Mouse (Mus musculus) heart, adult 2 months (tissue): ENCODE results near the gene Ttll1. TPM values are rescaled to one million over a fixed set of nuclear protein-coding genes. Genes with fewer than 3 reads are reported as not detected.

ENCODE experiments used
- DNase-seq, 2 experiments: peaks; one replicate each; pipeline ENCODE4 v3.0.0; 2021
- H3K27ac ChIP-seq: fragments of 200-600 bp; 2 replicates; pipeline ENCODE4 v1.8.1; 2022
- H3K27me3 ChIP-seq: fragments of 200-500 bp; 2 replicates; pipeline ENCODE4 v1.6.1; 2012; ENCODE audit warnings: mild to moderate bottlenecking, low read length, inconsistent platforms, mixed read lengths; ENCODE audit not compliant: control insufficient read depth, insufficient read depth
- H3K36me3 ChIP-seq: fragments of 200-500 bp; 2 replicates; pipeline ENCODE4 v1.6.1; 2012; ENCODE audit warnings: low read length, inconsistent platforms; ENCODE audit not compliant: control insufficient read depth, insufficient read depth
- H3K4me1 ChIP-seq: fragments of 200-500 bp; 2 replicates; pipeline ENCODE4 v1.6.1; 2011; ENCODE audit warnings: low read length; ENCODE audit not compliant: control insufficient read depth, insufficient read depth
- H3K4me3 ChIP-seq: fragments of 200-600 bp; 2 replicates; pipeline ENCODE4 v1.8.1; 2022
- H3K79me2 ChIP-seq: fragments of 200-500 bp; replicated peaks from 2 replicates; pipeline ENCODE4 v1.6.1; 2012; ENCODE audit warnings: mild to moderate bottlenecking, inconsistent platforms, low read length, moderate library complexity, mixed read lengths; ENCODE audit not compliant: control insufficient read depth, insufficient read depth
- H3K9ac ChIP-seq: fragments of 200-500 bp; 2 replicates; pipeline ENCODE4 v1.6.1; 2012; ENCODE audit warnings: low read depth, mild to moderate bottlenecking, control low read depth, inconsistent platforms, low read length, mixed read lengths
- CTCF ChIP-seq: fragments of 200-600 bp; IDR thresholded peaks from 2 replicates; pipeline ENCODE4 v1.8.1; 2022; ENCODE audit warnings: antibody characterized with exemption, mild to moderate bottlenecking, moderate library complexity
- EP300 ChIP-seq: fragments of 200-500 bp; IDR thresholded peaks from 2 replicates; pipeline ENCODE4 v1.6.1; 2011; ENCODE audit warnings: low read depth, low read length, control low read depth; ENCODE audit not compliant: insufficient read depth
- POLR2A ChIP-seq: fragments of 200-500 bp; IDR thresholded peaks from 2 replicates; pipeline ENCODE4 v1.6.1; 2011; ENCODE audit warnings: mild to moderate bottlenecking, low read depth, low read length, control low read depth; ENCODE audit not compliant: insufficient read depth
- WGBS: fragments of 180-500 bp; shearing (Covaris S2); methylation state at CpG from one replicate; pipeline ENCODE4 v1.1.7; 2018; 5-methylcytosine and 5-hydroxymethylcytosine counted together
- intact Hi-C: fragments of 180-260 bp; cut with DNase I; formaldehyde crosslinking; loops from one replicate; pipeline ENCODE4 v1.15.1; 2025
- polyA plus RNA-seq: library from polyadenylated mRNA; depleted of rRNA; stranded (reverse); fragments of >200 nt; gene quantifications from 2 replicates; pipeline ENCODE4 v1.2.3, GENCODE M21; 2012
- total RNA-seq, 2 experiments: library from RNA; stranded (reverse); gene quantifications; 2 replicates each; pipeline ENCODE4 v1.2.3; 2021

Gene Ttll1
- total and polyA plus RNA-seq, 3 experiments, result 37.6 to 62.9 (median 52.1) TPM

DNA sequence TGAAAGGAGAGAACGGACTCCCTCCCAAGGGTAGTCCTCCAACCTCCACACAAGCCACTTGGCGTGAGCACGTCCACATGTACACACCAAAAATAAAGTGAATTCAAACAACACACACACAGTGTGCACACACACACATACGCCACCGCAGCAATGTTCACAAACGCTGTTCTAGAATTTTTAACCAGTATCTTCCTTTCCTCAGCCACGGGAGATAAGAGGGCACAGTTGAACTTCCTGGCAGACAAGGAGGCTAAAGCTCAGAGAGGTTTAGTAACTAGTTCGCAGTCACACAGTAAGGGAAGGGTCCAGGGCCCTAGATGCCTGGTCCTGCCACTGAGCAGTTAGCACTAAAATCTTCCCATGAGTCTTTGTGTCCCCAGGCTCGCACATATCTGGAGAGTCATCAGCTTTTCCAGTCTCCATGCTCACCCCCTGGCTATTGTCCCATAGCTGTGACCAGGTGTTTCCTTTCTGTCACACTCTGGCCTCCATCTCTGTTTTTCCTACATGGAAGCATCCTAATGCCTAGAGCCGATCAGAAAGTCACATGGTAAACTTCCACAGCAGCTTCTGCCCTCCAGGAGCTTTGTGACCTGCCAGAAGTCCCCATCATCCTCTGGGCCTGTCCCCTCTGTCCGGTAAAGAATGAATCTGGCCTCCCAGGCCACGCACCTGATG is 34.0 kb downstream of the Ttll1 start:
- no peak for TF ChIP-seq POLR2A
- no peak for TF ChIP-seq EP300
- TF ChIP-seq CTCF, result no peak
- 51% methylated on average over 12 of the region's 12 CpGs for WGBS
- H3K9ac ChIP-seq, result no peak overlapping the region
- peak in 1 of 2 experiments; percentile 42 for DNase-seq
- H3K4me3 ChIP-seq, result no peak overlapping the region
- no peaks in the 10 kb centered on the region for H3K27me3 ChIP-seq
- H3K27ac ChIP-seq, result no peak overlapping the region
- peaks cover 14% of the 10 kb centered on the region for H3K4me1 ChIP-seq
- no peaks in the 10 kb centered on the region for H3K36me3 ChIP-seq
- intact Hi-C loops, result loop anchor here (10.0 kb wide), 1 partner anchor 62 kb away; no protein-coding TSS in a partner anchor
- H3K79me2 ChIP-seq, result no peaks in the 10 kb centered on the region

DNA sequence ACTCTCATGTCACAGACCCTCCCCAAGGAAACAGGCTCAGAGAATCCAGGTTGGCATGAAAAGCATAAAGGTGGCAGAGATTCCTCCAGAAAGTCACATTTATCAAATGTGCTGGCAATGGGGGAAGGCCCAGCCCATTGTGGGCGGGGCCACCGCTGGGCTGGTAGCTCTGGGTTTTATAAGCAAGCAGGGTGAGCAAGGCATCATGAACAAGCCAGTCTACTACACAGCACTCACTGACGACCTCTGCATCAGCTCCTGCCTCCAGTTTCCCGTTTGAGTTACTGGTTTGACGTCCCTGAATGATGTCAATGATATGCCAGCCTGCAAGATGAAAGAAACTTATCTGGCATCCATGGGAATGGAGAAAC is 36.2 kb downstream of the Ttll1 start:
- Histone ChIP-seq H3K79me2 (no peaks in the 10 kb centered on the region), H3K4me3 (no peak overlapping the region), H3K36me3 (no peaks in the 10 kb centered on the region), H3K4me1 (peaks cover 19% of the 10 kb centered on the region), H3K9ac (no peak overlapping the region), H3K27ac (peak overlapping the region; percentile 34; the same call in 1 of the 2 replicates), H3K27me3 (no peaks in the 10 kb centered on the region)
- no peak for DNase-seq
- TF ChIP-seq POLR2A (no peak), EP300 (no peak), CTCF (no peak)
- WGBS, result 35% methylated on average over 5 of the region's 5 CpGs
- intact Hi-C loops, result loop anchor here (10.0 kb wide), 1 partner anchor 60 kb away; no protein-coding TSS in a partner anchor

DNA sequence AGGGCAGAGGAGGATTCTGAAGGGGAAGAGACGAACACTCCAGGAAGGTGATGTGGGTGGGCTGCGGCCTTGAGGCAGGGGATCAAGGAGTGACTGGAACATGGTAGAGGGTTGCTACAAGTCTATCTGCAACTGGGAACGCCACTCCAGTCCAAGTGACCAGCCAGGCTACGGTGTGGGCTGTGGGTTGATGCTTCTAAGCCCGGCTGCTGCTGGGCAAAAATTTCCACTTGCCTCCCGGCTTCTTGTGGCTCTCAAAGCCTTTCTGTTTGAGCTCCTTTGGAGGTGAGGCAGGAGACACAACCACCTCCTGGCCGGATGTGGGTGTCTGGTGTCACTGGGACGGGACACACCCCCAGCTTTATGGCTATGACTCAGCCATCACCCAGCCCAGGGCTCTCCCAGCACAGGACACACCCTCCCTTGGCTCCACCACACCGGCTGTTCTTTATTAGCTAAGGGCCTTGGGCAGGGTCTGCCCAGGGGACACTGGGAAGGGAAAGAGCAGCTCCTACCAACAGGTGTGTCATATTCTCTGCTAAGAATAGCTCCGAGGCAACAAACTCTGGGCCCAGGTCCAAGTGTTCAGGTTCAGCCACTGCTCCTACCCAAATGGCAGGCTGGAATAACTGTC is 36.7 kb downstream of the Ttll1 start:
- intact Hi-C loops, result loop anchor here (2.0 to 10.0 kb wide), 2 partner anchors 13 to 59 kb away; no protein-coding TSS in a partner anchor
- Histone ChIP-seq H3K4me3 (no peak overlapping the region), H3K9ac (no peak overlapping the region), H3K79me2 (no peaks in the 10 kb centered on the region), H3K36me3 (no peaks in the 10 kb centered on the region), H3K4me1 (peaks cover 19% of the 10 kb centered on the region), H3K27me3 (no peaks in the 10 kb centered on the region), H3K27ac (peak overlapping the region; percentile 34; the same call in 1 of the 2 replicates)
- TF ChIP-seq CTCF, result no peak
- TF ChIP-seq POLR2A, result no peak
- TF ChIP-seq EP300, result 0 out of 2 replicates have a peak, but pooled peaks have one; percentile 21
- DNase-seq, result peak; percentile 71 to 85
- 41% methylated on average over 10 of the region's 10 CpGs for WGBS

DNA sequence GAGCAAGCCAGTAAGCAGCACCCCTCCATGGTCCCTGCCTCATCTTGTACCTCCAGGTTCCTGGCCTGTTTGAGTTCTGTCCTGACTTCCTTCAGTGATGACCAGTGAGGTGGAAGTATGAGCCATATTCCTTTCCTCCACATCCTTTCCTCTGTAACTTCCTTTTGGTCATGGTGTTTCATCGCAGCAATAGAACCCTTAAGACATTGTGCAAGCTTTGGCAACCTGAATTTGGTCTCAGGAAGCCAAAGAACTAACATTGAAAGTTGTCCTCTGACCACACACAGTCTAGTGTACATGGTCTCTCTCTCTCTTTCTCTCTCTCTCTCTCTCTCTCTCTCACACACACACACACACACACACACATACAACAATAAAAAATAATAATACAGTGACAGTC is 37.4 kb downstream of the Ttll1 start:
- Histone ChIP-seq H3K4me3 (no peak overlapping the region), H3K4me1 (peaks cover 19% of the 10 kb centered on the region), H3K27me3 (no peaks in the 10 kb centered on the region), H3K36me3 (no peaks in the 10 kb centered on the region), H3K79me2 (no peaks in the 10 kb centered on the region), H3K27ac (peak overlapping the region; percentile 33; the same call in 1 of the 2 replicates), H3K9ac (no peak overlapping the region)
- 36% methylated on average over 1 of the region's 1 CpGs for WGBS
- DNase-seq, result no peak
- intact Hi-C loops, result loop anchor here (2.0 to 10.0 kb wide), 2 partner anchors 14 to 58 kb away; no protein-coding TSS in a partner anchor
- no peak for TF ChIP-seq POLR2A
- no peak for TF ChIP-seq CTCF
- no peak for TF ChIP-seq EP300

DNA sequence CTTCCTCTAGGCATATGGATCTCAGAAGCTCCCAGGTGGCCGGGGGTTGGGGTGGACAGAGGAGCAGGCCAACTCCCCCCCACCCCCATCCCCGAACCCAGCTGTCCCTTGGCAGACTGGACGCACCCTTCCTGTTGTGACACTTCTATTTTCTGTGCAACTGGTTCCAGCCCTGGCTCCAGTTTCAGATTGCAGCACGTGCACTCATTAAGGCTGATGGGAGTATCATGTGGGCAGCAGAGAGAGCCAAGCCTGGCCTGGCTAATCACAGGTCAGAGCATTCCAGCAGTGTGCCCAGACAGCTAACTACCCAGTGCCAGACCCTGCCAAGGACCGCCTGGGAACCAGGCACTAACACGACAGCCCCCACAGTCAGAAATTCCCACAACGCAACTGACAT is 39.2 kb downstream of the Ttll1 start:
- intact Hi-C loops, result loop anchor here (10.0 kb wide), 1 partner anchor 57 kb away; no protein-coding TSS in a partner anchor
- Histone ChIP-seq H3K27me3 (no peaks in the 10 kb centered on the region), H3K4me1 (peaks cover 19% of the 10 kb centered on the region), H3K4me3 (no peak overlapping the region), H3K36me3 (no peaks in the 10 kb centered on the region), H3K27ac (peak overlapping the region; percentile 70), H3K9ac (no peak overlapping the region), H3K79me2 (no peaks in the 10 kb centered on the region)
- TF ChIP-seq CTCF (no peak), EP300 (peak; percentile 92), POLR2A (0 out of 2 replicates have a peak, but pooled peaks have one; percentile 11)
- WGBS, result 12% methylated on average over 7 of the region's 7 CpGs
- DNase-seq, result peak; percentile 74 to 87
